8 mouse cellular contexts compared by ENCODE assay signal in the genomic region with DNA sequence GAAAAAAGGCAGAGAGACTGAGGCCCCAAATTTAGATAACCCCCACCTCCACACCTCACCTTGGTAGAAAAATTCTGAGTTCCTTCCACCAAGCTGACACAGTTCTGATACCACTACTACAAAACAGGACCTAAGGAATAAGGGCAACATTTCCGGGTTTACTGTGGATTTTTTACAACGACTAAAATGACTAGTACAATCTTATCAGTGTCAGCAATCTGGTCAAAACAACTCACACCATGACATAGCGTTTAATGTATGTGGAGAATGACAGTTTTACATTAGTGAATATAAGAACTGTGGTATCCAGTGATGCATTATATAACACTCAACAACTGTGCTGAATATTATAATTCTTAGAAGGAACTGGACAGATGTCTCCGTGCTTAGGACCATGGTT. TPM values are rescaled to one million over a fixed set of nuclear protein-coding genes. Genes with fewer than 3 reads are reported as not detected.
A peak's percentile ranks its signal among the peaks of the same experiment; 100 is the strongest.
DNase-seq lines count a peak whose midpoint lies in the region; ATAC-seq and TF ChIP-seq lines count a peak whose summit lies in the region.

No protein-coding gene starts in this region.

- no peak for TF ChIP-seq CTCF in hindbrain, postnatal 0 days (IDR thresholded peaks at IDR 0.05; ENCODE audit: low read depth)

- no peak overlapping the region for H3K4me2 ChIP-seq in hindbrain, postnatal 0 days (ENCODE audit: low read depth, low read length)
- H3K4me2 ChIP-seq in intestine, embryonic 15.5 days (replicated peaks): peak overlapping the region; percentile 68; the same call in 1 of the 2 replicates
- peak overlapping the region; percentile 97 for H3K4me2 ChIP-seq in midbrain, embryonic 15.5 days

- H3K4me1 ChIP-seq in hindbrain, embryonic 10.5 days (replicated peaks): peaks cover 24% of the 10 kb centered on the region
- peaks cover 12% of the 10 kb centered on the region; the same call in 1 of the 2 replicates for H3K4me1 ChIP-seq in hindbrain, postnatal 0 days (ENCODE audit: insufficient read depth, low read length)
- H3K4me1 ChIP-seq in intestine, embryonic 15.5 days (replicated peaks): peaks cover 10% of the 10 kb centered on the region; the same call in 1 of the 2 replicates
- H3K4me1 ChIP-seq in midbrain, embryonic 15.5 days: peaks cover 25% of the 10 kb centered on the region

- ATAC-seq in hindbrain, postnatal 0 days: no peak
- no peak for ATAC-seq in intestine, embryonic 15.5 days
- ATAC-seq in midbrain, embryonic 15.5 days (replicated peaks): no peak

- no peaks in the 10 kb centered on the region for H3K9me3 ChIP-seq in hindbrain, embryonic 10.5 days
- no peaks in the 10 kb centered on the region for H3K9me3 ChIP-seq in hindbrain, postnatal 0 days (ENCODE audit: low read length)
- H3K9me3 ChIP-seq in intestine, embryonic 15.5 days: no peaks in the 10 kb centered on the region
- no peaks in the 10 kb centered on the region for H3K9me3 ChIP-seq in midbrain, embryonic 15.5 days

- no peaks in the 10 kb centered on the region for H3K36me3 ChIP-seq in hindbrain, embryonic 10.5 days
- no peaks in the 10 kb centered on the region for H3K36me3 ChIP-seq in hindbrain, postnatal 0 days (ENCODE audit: insufficient read depth, low read length)
- H3K36me3 ChIP-seq in intestine, embryonic 15.5 days: no peaks in the 10 kb centered on the region
- H3K36me3 ChIP-seq in midbrain, embryonic 15.5 days (replicated peaks): no peaks in the 10 kb centered on the region

- intact Hi-C loops in left cerebral cortex, postnatal 10 days (cut with DNase I): no loop called here

- no peak for DNase-seq in hindbrain, embryonic 10.5 days (ENCODE audit: low spot score)
- DNase-seq in hindbrain, postnatal 0 days (ENCODE audit: low spot score): no peak
- peak; percentile 40 for DNase-seq in c-Kit-negative CD71-positive TER-119-positive erythroid progenitor cells, embryonic 14.5 days (ENCODE audit: low read depth, low spot score)
- no peak for DNase-seq in urinary bladder, postnatal 25 days (ENCODE audit: low spot score)
- no peak for DNase-seq in layer of hippocampus, postnatal 25 days (ENCODE audit: extremely low spot score in 1 of 2, low spot score in 1 of 2)
- no peak for DNase-seq in left cerebral cortex, postnatal 10 days (ENCODE audit: extremely low spot score in 1 of 2, low spot score in 2 of 2)

- WGBS in hindbrain, embryonic 10.5 days: 88% methylated on average over 4 of the region's 4 CpGs
- 86% methylated on average over 4 of the region's 4 CpGs for WGBS in hindbrain, postnatal 0 days
- 64% methylated on average over 4 of the region's 4 CpGs for WGBS in intestine, embryonic 15.5 days
- 83% methylated on average over 4 of the region's 4 CpGs for WGBS in midbrain, embryonic 15.5 days

- H3K27ac ChIP-seq in hindbrain, embryonic 10.5 days: peak overlapping the region; percentile 89
- H3K27ac ChIP-seq in hindbrain, postnatal 0 days: no peak overlapping the region
- no peak overlapping the region for H3K27ac ChIP-seq in intestine, embryonic 15.5 days
- 0 out of 2 replicates have a peak overlapping the region, but pooled peaks have one; percentile 80 for H3K27ac ChIP-seq in midbrain, embryonic 15.5 days

- no peak overlapping the region for H3K9ac ChIP-seq in hindbrain, postnatal 0 days (replicated peaks; ENCODE audit: low read length)
- no peak overlapping the region for H3K9ac ChIP-seq in intestine, embryonic 15.5 days
- no peak overlapping the region for H3K9ac ChIP-seq in midbrain, embryonic 15.5 days

- no peak overlapping the region; the same call in 1 of the 2 replicates for H3K4me3 ChIP-seq in hindbrain, embryonic 10.5 days
- H3K4me3 ChIP-seq in hindbrain, postnatal 0 days (ENCODE audit: low read length): no peak overlapping the region
- H3K4me3 ChIP-seq in intestine, embryonic 15.5 days (replicated peaks): no peak overlapping the region
- peak overlapping the region; percentile 94; the same call in 1 of the 2 replicates for H3K4me3 ChIP-seq in midbrain, embryonic 15.5 days

- H3K27me3 ChIP-seq in hindbrain, embryonic 10.5 days (ENCODE audit: insufficient read depth, poor library complexity, severe bottlenecking): no peaks in the 10 kb centered on the region
- H3K27me3 ChIP-seq in hindbrain, postnatal 0 days (ENCODE audit: insufficient read depth, low read length): no peaks in the 10 kb centered on the region
- H3K27me3 ChIP-seq in intestine, embryonic 15.5 days (replicated peaks): no peaks in the 10 kb centered on the region
- no peaks in the 10 kb centered on the region for H3K27me3 ChIP-seq in midbrain, embryonic 15.5 days (replicated peaks)

RNA-seq across cellular contexts. Expression of a gene that starts 0.8 kb away (rescaled TPM):
- 13.0 and 15.5 TPM in 2 replicates for polyA plus RNA-seq in hindbrain, embryonic 10.5 days (2016; fragmentation: Nextera tagmentation; extraction: Ambion mirVana)
- total RNA-seq in hindbrain, postnatal 0 days (2014; rRNA removed): 13.9 and 19.3 TPM in 2 replicates
- 6.7 and 8.3 TPM in 2 replicates for polyA plus RNA-seq in hindbrain, postnatal 0 days (2015; fragmentation: Nextera tagmentation; extraction: Ambion mirVana)
- polyA plus RNA-seq in intestine, embryonic 15.5 days (2015; fragmentation: Nextera tagmentation; extraction: Ambion mirVana): 12.0 and 13.1 TPM in 2 replicates
- polyA plus RNA-seq in midbrain, embryonic 15.5 days (2015; fragmentation: Nextera tagmentation; extraction: Ambion mirVana): 7.1 and 8.2 TPM in 2 replicates
- total RNA-seq in layer of hippocampus, postnatal 25 days (2021): 10 to 100 TPM; 14.5 to 16.0 TPM
- 10 to 100 TPM; 15.5 to 17.7 TPM for total RNA-seq in left cerebral cortex, postnatal 10 days (2021)

RNA-seq across cellular contexts. Expression of a gene that starts 16.8 kb away (rescaled TPM):
- 224 and 228 TPM in 2 replicates for polyA plus RNA-seq in hindbrain, embryonic 10.5 days (2016; fragmentation: Nextera tagmentation; extraction: Ambion mirVana)
- 91.7 and 97.5 TPM in 2 replicates for total RNA-seq in hindbrain, postnatal 0 days (2014; rRNA removed)
- 169 and 172 TPM in 2 replicates for polyA plus RNA-seq in hindbrain, postnatal 0 days (2015; fragmentation: Nextera tagmentation; extraction: Ambion mirVana)
- polyA plus RNA-seq in intestine, embryonic 15.5 days (2015; fragmentation: Nextera tagmentation; extraction: Ambion mirVana): 164 and 170 TPM in 2 replicates
- polyA plus RNA-seq in midbrain, embryonic 15.5 days (2015; fragmentation: Nextera tagmentation; extraction: Ambion mirVana): 170 and 172 TPM in 2 replicates
- 10 to 100 TPM; 79.0 to 84.4 TPM for total RNA-seq in layer of hippocampus, postnatal 25 days (2021)
- 10 to 100 TPM; 77.1 to 77.9 TPM for total RNA-seq in left cerebral cortex, postnatal 10 days (2021)

Comparison
In these comparisons a context has a peak if more than half of its experiments do, and no peak if none do; other contexts are left out.
1. H3K27ac ChIP-seq: peak in hindbrain, embryonic 10.5 days (single experiment) and midbrain, embryonic 15.5 days (single experiment); none in hindbrain, postnatal 0 days (single experiment) and intestine, embryonic 15.5 days (single experiment).